Mouse (Mus musculus) stomach, postnatal 0 days (tissue): ENCODE measurements at regions not wholly inside any gene's neighbourhood (a gene's known extent, or its start where the extent isn't known, plus 50 kb on each side); places are given as distances from the start of the nearest gene placed in this dataset.

Experiments
- CTCF ChIP-seq: IDR thresholded peaks from 2 replicates; pipeline ENCODE4 v1.5.1; 2016; ENCODE audit warnings: antibody characterized with exemption, low read depth, mild to moderate bottlenecking, moderate library complexity
- EP300 ChIP-seq: optimal IDR thresholded peaks from 2 replicates; pipeline ENCODE3; 2016; ENCODE audit warnings: antibody characterized with exemption

DNA sequence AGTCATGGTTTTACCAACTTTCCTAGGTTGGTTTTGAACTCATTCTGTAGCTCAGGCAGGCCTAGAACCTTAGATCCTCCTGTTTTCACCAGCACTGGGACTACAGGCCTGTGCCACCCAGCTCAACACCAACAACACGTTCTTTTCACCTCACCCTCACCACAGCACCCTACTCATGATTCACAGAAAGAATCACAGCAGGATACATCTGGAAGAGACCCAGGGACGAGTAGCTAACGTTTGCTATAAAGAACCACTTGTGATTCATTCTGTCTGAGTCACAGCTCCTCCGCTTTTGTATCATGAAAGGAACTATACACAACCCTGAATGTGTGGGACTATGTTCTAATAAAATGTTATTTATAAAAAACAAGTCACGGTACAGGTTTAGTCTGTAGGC lies 217.3 kb downstream of the Tshz3 start:
- no peak for TF ChIP-seq CTCF
- no peak for TF ChIP-seq EP300
